ENCODE assay signal across 12 mouse cellular contexts in genomic region chr12:32724451-32725188, GRCm38 (mm10).
A peak's percentile ranks its signal among the peaks of the same experiment; 100 is the strongest.
DNase-seq lines count a peak whose midpoint lies in the region; ATAC-seq and TF ChIP-seq lines count a peak whose summit lies in the region.
"Had no signal": no experiment of that assay in that cellular context is flagged by ENCODE, and none has a peak within 500 bp of the region (broad histone marks: within the 10 kb centered on the region; RNA-seq: fewer than 3 reads in every experiment).

No protein-coding gene starts in this region.

- no peaks in the 10 kb centered on the region for H3K4me1 ChIP-seq in embryonic facial prominence, embryonic 14.5 days (ENCODE audit: control insufficient read depth, insufficient read depth, low read length)
- no peaks in the 10 kb centered on the region for H3K4me1 ChIP-seq in embryonic facial prominence, embryonic 10.5 days
- H3K4me1 ChIP-seq in hindbrain, postnatal 0 days (ENCODE audit: insufficient read depth, low read length), result no peaks in the 10 kb centered on the region
- H3K4me1 ChIP-seq in kidney, embryonic 15.5 days, result no peaks in the 10 kb centered on the region
- H3K4me1 ChIP-seq: megakaryocyte, embryonic 14.5 days had no signal

- H3K27me3 ChIP-seq in embryonic facial prominence, embryonic 14.5 days (replicated peaks; ENCODE audit: control insufficient read depth, insufficient read depth, low read length), result no peaks in the 10 kb centered on the region
- H3K27me3 ChIP-seq in embryonic facial prominence, embryonic 10.5 days (replicated peaks; ENCODE audit: low read depth, poor library complexity, severe bottlenecking), result no peaks in the 10 kb centered on the region
- H3K27me3 ChIP-seq in hindbrain, postnatal 0 days (ENCODE audit: insufficient read depth, low read length), result no peaks in the 10 kb centered on the region
- no peaks in the 10 kb centered on the region for H3K27me3 ChIP-seq in kidney, embryonic 15.5 days
- H3K27me3 ChIP-seq: megakaryocyte, embryonic 14.5 days had no signal

- no peak for ATAC-seq in embryonic facial prominence, embryonic 14.5 days (ENCODE audit: low read depth)
- peak; percentile 93 for ATAC-seq in hindbrain, postnatal 0 days
- no peak for ATAC-seq in kidney, embryonic 15.5 days (replicated peaks; ENCODE audit: low FRiP score)
- ATAC-seq: inflammation-experienced regulatory T-cells, adult 6 months had no signal

- 63% methylated on average over 7 of the region's 7 CpGs for WGBS in embryonic facial prominence, embryonic 14.5 days
- WGBS in embryonic facial prominence, embryonic 10.5 days, result 85% methylated on average over 7 of the region's 7 CpGs
- WGBS in hindbrain, postnatal 0 days, result 40% methylated on average over 7 of the region's 7 CpGs
- WGBS in kidney, embryonic 15.5 days, result 80% methylated on average over 7 of the region's 7 CpGs

- no peak overlapping the region for H3K4me3 ChIP-seq in embryonic facial prominence, embryonic 14.5 days (ENCODE audit: low read depth, low read length)
- no peak overlapping the region for H3K4me3 ChIP-seq in embryonic facial prominence, embryonic 10.5 days
- H3K4me3 ChIP-seq in hindbrain, postnatal 0 days (ENCODE audit: low read length), result no peak overlapping the region
- no peak overlapping the region for H3K4me3 ChIP-seq in kidney, embryonic 15.5 days (replicated peaks)
- H3K4me3 ChIP-seq: megakaryocyte, embryonic 14.5 days had no signal

- DNase-seq in embryonic facial prominence, embryonic 14.5 days (ENCODE audit: low spot score), result peak; percentile 28
- DNase-seq in embryonic facial prominence, embryonic 10.5 days (ENCODE audit: low spot score), result no peak
- peak; percentile 66 for DNase-seq in retina, postnatal 1 day
- no peak for DNase-seq in retina, embryonic 14.5 days (ENCODE audit: low spot score)
- DNase-seq in hindbrain, postnatal 0 days (ENCODE audit: low spot score), result peak; percentile 60
- peak; percentile 26 for DNase-seq in right cerebral cortex, postnatal 14 days
- no peak for DNase-seq in heart, postnatal 10 days
- DNase-seq: B cell, adult 2 months; gastrocnemius, postnatal 36 days had no signal

- H3K4me2 ChIP-seq in embryonic facial prominence, embryonic 14.5 days (ENCODE audit: low read depth, low read length), result no peak overlapping the region
- no peak overlapping the region for H3K4me2 ChIP-seq in hindbrain, postnatal 0 days (ENCODE audit: low read depth, low read length)
- no peak overlapping the region for H3K4me2 ChIP-seq in kidney, embryonic 15.5 days

- H3K9me3 ChIP-seq in embryonic facial prominence, embryonic 14.5 days (ENCODE audit: control insufficient read depth, low read length), result no peaks in the 10 kb centered on the region
- H3K9me3 ChIP-seq in embryonic facial prominence, embryonic 10.5 days, result no peaks in the 10 kb centered on the region
- H3K9me3 ChIP-seq in hindbrain, postnatal 0 days (ENCODE audit: low read length), result no peaks in the 10 kb centered on the region
- H3K9me3 ChIP-seq in kidney, embryonic 15.5 days (replicated peaks), result no peaks in the 10 kb centered on the region

- no peaks in the 10 kb centered on the region for H3K36me3 ChIP-seq in embryonic facial prominence, embryonic 14.5 days (ENCODE audit: control insufficient read depth, insufficient read depth, low read length)
- H3K36me3 ChIP-seq in embryonic facial prominence, embryonic 10.5 days (replicated peaks), result no peaks in the 10 kb centered on the region
- H3K36me3 ChIP-seq in hindbrain, postnatal 0 days (ENCODE audit: insufficient read depth, low read length), result no peaks in the 10 kb centered on the region
- H3K36me3 ChIP-seq in kidney, embryonic 15.5 days, result no peaks in the 10 kb centered on the region

- TF ChIP-seq CTCF in hindbrain, postnatal 0 days (IDR thresholded peaks at IDR 0.05; ENCODE audit: low read depth), result no peak

- no peak overlapping the region for H3K27ac ChIP-seq in embryonic facial prominence, embryonic 14.5 days (replicated peaks; ENCODE audit: low read depth, low read length)
- H3K27ac ChIP-seq in embryonic facial prominence, embryonic 10.5 days (replicated peaks), result no peak overlapping the region
- no peak overlapping the region for H3K27ac ChIP-seq in hindbrain, postnatal 0 days
- H3K27ac ChIP-seq in kidney, embryonic 15.5 days, result no peak overlapping the region

- intact Hi-C loops in heart, postnatal 10 days (cut with DNase I), result no loop called here

- no peak overlapping the region for H3K9ac ChIP-seq in embryonic facial prominence, embryonic 14.5 days (ENCODE audit: low read depth, low read length)
- H3K9ac ChIP-seq in hindbrain, postnatal 0 days (replicated peaks; ENCODE audit: low read length), result no peak overlapping the region
- H3K9ac ChIP-seq in kidney, embryonic 15.5 days, result no peak overlapping the region

Comparison
In these comparisons a context has a peak if more than half of its experiments do, and no peak if none do; other contexts are left out.
1. DNase-seq: peak in embryonic facial prominence, embryonic 14.5 days (single experiment), retina, postnatal 1 day (single experiment), hindbrain, postnatal 0 days (single experiment) and right cerebral cortex, postnatal 14 days (single experiment); none in embryonic facial prominence, embryonic 10.5 days (single experiment), retina, embryonic 14.5 days (single experiment) and heart, postnatal 10 days (0 of 2).